Mouse (Mus musculus) heart, postnatal 4 days (tissue): ENCODE measurements around the gene Necab2. TPM values are rescaled to one million over a fixed set of nuclear protein-coding genes. Genes with fewer than 3 reads are reported as not detected.

Experiments
- DNase-seq: peaks from one replicate; pipeline ENCODE4 v3.0.0; 2021
- total RNA-seq, 2 experiments: library from RNA; stranded (reverse); gene quantifications; 2 replicates each; pipeline ENCODE4 v1.2.3; 2021

Gene Necab2
- total RNA-seq, 2 experiments from 2014 or later, result 0.23 TPM; not detected in 1

- no peak for DNase-seq
Observed at GRCm38 (mm10) chr8:119428766-119429327, 17.7 kb upstream of the Necab2 start.

DNA sequence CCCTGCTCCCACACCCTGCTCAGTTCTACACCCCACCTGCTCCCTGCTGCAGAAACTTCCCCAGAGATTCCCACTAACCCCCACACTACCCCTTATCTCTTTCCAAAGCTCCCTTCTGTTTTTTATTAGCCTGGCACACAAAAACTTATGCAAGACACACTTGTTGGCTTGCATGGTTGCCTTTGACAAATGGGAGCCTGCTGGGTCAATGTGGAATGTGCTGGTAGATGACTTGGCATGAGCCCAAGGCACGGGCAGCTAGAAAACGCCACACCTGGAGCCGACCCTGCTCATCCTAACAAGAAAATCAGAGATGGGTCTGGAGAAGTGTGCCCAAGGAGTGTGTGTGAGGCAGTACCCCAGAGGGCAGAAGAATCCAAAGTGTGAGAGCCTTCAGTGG is 17.0 kb upstream of the Necab2 start:
- DNase-seq, result no peak

GRCm38 (mm10) chr8:119430250-119430649 is 16.3 kb upstream of the Necab2 start:
- DNase-seq, result no peak

DNA sequence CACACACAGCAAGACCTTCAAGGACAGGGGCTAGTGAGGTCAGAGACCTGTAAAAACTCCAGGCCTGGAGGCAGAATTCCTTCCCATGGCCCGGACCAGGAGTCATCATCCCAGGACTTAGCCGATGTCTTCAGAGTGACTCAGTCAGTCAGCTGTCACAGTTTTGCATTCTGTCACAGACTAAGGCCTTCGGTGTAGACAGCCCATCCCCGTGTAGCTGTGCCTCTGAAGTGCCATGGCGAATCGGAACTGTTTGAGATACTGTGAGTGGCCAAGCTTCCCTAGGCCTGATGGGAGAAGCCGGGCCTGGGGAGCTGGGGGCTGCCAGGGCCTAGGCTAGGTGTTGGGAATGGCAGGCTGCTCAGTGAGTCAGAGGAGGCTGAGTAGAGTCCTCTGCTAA is 15.8 kb upstream of the Necab2 start:
- DNase-seq, result no peak

DNA sequence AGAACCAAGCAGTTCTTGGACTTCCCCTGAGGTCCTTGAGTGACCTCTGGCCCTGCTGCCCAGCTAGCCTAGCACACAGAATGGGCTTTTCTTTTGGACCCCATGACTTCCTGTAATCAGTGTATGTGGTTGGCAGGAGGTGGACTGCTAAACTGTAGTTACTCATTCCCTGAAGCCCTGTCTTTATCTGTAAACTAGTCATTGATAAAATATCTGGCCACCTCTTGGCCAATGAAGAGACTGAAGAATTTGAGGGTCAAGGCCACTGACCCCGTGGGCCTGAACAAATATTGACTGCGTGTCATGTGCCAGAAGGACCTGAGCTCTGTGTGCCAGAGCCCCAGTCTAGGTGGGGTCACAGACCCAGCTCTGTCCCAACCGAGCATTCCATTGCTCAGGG is 14.1 kb upstream of the Necab2 start:
- no peak for DNase-seq

DNA sequence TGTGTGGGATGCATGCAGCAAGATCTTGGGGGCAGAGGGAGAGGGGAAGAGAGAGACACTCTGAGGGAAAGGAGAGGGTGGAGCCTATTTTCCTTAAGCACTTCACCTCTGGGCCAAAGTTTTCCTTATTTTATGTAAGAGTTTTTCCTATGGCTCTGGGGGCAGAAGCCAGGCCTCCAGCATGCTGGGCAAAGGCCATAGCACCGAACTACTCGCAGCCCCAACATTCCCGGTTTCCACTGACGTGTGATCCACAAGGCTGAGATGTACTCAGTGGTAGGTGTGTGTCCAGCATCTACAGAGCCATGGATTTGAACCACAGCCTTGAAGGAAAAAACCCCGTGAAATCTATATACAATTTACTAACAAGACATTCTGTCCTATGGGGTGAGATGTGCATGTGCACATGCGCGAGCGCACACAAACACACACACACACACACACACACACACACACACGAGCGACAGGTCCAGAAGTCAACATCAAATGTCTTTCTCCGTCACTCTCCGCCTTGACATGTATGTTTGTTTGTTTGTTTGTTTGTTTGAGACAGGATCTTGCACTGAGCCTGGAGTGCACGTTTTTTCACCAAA is 12.8 kb upstream of the Necab2 start, which contains the start of gene Osgin1:
TSS of gene Osgin1 (plus strand) at position 543 of the 593 bp plus-strand sequence.
- no peak for DNase-seq

- no peak for DNase-seq
Observed at GRCm38 (mm10) chr8:119434569-119434968, 11.9 kb upstream of the Necab2 start.

- DNase-seq, result no peak
Observed at GRCm38 (mm10) chr8:119435527-119435926, 11.0 kb upstream of the Necab2 start.

DNA sequence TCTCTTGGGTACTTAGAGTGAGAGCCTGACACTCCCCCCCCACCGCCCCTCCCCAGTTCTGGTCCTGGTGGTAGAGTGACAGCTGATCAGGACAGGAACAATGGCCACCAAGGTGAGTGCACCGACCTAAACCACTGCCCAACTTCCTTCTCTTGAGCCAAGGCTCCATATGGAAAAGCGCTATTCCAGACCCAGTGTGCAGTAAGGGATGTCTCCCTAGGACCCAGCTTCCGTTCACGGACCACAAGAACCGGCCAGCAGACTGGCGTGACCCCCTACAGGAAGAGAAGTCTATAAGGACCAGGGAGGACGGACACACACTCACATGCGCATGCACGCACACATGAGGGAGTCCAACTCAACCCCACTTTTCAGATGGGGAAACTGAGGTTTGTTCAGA is 10.2 kb upstream of the Necab2 start:
- DNase-seq, result no peak

DNA sequence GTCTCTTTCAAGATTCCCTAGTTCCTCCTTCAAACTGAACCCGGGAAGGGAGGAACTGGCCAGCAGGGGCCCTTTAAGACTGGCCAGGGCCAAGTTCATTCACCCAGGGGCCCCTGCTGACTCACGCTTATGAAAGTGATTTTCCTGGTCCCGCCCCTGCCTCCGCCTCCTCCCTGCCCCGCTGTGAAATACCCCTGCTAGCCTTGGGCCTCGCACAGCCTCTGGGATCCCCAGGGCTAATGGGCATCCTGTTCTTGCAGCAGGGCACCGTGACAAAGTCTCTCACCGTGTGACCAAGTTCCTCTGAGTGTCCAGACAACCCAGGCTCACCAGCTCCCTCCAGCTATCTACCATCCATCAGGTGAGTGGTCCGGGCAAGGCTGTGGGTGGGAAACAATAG is 9.6 kb upstream of the Necab2 start:
- peak; percentile 71 for DNase-seq

GRCm38 (mm10) chr8:119437506-119437905 is 9.0 kb upstream of the Necab2 start:
- DNase-seq, result no peak

DNA sequence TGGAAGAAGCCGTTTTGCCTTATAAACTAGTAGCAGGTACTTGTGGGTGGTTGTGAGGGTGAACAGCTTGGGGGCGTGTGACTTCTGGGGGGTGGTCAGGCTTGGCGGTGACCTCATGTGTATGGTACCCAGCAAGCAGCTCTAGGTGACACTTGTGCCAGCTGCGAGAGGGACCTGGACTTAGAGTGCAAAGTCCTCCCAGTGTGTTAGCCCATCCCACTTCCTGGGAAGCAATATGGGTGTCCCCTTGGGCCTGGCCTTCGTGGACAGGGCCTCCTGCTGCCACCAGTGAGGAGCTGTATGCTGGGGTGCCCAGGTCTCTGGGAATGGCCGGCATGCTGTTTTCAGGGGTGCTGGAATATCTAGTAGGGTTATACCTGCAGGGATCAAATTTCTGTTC is 7.6 kb upstream of the Necab2 start:
- DNase-seq, result no peak

- DNase-seq, result no peak
Observed at GRCm38 (mm10) chr8:119439424-119439823, 7.1 kb upstream of the Necab2 start.

- DNase-seq, result no peak
Observed at GRCm38 (mm10) chr8:119439893-119440249, 6.6 kb upstream of the Necab2 start.

DNA sequence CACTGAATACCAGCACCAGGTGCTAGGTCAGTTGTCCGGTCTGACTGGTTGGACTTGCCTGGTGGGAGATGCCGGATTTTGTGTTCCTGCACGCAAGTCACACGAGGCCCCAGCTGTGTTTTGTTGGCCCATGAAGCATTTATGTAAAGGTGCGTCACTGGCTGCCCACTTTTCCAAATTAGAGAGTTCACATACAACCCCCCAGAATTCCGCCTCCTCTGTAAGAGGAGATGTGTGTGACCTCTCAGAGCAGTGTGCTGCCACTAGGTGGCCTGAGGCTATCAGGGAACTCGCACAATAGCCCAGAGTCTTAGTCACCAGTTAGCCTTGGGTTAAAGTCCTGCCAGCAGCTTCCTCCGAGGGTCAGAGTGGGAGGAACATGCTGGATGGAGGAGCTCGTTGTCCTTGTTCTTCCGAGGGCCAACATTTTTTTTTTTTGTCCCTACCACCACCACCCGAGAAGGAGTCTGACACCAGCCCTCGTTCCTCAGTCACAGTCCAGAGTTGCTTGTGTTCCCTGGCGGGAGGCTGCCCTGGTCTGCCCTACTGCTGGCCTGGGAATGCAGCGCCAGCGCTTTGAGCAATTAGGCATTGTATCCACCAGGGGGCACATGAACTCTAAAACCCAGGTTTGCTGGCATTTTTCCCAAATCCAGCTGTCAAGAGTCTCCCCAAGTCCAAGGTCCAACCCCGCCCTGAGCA is 6.1 kb upstream of the Necab2 start:
- DNase-seq, result peak; percentile 86

GRCm38 (mm10) chr8:119440952-119441270 is 5.6 kb upstream of the Necab2 start:
- no peak for DNase-seq

DNA sequence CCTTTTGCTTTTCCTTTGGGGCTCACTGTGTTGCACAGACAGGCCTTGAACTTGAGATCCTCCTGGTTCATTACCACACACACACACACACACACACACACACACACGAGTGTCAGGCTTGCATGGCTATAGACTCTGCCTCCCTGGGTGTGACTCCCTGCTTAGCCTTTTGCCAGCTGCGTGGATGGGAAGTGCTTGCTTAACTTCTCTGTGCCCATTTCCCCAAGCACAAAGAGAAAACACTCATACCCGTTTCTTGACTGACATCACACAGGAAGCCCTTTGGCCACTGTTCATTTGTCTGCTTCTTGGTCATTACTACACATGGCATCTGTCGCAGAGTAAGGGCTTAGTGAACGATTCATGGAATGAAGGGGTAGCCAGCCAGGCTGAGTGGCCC is 4.5 kb upstream of the Necab2 start:
- DNase-seq, result no peak

DNA sequence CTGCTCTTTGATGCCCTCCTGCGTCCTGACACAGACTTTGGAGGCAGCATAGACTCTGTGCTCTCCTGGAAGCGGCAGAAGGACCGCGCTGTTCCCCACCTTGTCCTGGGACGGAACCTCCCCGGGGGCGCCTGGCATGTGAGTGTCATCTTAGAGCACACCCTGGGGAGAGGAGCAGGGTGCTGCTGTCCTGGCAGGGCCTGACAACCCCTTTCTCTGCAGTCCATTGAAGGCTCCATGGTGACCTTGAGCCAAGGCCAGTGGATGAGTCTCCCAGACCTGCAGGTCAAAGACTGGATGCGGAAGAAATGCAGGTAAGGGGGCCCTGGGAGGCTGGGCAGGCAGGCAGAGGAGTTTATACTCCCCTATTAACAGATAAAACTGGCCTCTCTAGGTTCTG is 3.5 kb upstream of the Necab2 start:
- DNase-seq, result no peak

DNA sequence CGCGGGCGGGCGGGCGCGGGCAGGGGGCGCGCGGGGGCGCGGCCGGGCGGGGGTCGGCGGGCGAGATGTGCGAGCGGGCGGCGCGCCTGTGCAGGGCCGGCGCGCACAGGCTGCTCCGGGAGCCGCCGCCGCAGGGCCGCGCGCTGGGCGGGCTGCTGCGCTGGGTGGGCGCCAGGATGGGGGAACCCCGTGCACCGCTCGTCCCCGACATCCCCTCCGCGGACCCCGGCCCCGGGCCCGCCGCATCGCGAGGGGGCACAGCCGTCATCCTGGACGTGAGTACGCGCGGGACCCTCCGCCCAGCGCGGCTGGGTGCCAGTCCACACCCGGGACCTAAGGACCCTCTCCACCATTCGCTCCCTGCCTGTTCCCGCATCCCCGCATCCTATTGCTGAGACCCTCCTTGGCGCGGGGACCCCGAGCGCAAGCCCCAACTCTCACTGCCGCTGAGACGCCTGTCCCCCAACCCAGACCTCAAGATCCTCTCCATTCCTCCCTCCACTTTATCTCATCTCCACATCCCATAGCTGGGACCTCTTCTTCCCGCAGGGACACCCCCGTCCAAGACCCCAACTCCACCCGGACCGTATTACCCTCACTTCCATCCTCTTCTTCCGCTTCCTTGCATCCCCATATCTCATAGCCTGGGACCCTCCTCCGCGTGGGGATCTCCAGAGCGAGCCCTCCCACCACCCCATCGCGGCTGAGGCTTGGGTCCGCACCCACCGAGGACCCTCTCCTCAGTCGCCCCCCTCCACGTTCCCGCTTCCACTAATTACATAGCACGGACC is 666 bp downstream of the Necab2 start:
- no peak for DNase-seq

GRCm38 (mm10) chr8:119447781-119448170 is 1.3 kb downstream of the Necab2 start:
- no peak for DNase-seq

DNA sequence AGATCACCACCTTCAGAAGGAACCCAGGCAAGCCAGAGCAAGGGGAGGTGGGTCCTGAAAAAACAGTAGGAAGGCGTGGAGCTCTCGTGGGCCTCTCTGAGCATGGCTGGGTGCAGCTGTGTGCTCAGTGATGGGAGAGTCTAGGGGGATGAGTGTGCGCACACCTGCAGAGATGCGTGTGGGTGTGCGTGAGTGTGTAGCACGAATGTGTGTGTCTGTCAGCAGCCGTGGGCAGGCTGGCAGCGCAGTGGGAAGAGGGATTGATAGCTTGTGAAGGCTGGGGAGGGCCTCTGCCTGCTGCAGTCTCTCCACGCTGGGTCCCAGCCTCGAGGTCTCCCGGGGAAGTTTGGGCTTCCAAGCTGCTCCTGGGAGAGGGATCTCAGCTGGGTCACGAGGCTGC is 3.1 kb downstream of the Necab2 start:
- DNase-seq, result no peak

DNA sequence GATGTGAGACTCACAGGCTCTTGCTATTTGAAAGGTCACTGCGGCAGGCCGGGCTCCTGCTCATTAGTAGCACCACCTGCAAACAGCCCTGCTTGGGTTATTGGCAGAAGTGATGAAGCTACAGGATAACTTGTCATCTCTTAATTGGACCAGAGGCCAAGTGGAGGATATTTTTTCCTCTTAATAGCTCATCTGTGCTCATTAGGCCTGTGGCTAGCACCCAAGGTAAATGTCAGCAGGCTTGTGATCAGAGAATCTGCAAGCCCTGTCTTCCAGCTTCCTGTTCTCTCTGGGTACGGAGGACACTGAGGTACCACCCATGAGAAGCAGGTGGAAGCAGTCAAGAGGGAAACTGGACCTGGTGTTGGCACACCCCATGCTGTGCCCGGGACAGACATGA is 4.6 kb downstream of the Necab2 start:
- no peak for DNase-seq

DNA sequence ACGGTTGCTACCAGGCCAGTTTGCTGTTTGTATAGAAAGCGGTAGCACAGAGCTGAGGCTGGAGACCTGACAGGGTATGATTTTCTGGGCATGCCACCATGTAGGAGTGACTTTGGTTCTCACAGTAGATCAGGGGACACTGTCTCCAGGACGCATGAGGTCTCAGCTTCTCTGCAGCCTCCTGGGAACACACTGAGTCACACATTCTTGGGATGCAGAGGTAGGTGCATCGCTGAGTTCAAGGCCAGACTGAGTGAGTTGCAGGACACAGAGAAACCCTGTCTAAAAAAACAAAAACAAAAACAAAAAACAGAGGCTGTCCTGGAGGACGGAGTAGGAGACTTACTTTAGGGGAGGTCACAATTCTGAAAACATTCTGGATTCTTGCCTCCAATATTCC is 6.4 kb downstream of the Necab2 start:
- no peak for DNase-seq

- no peak for DNase-seq
Observed at GRCm38 (mm10) chr8:119456045-119456444, 9.5 kb downstream of the Necab2 start.
